Mouse (Mus musculus): ENCODE data around the gene Lrrn3.

Gene Lrrn3

GRCm38 (mm10) chr12:41486331-41486730 is at the start of gene Lrrn3:
TSS of gene Lrrn3 (minus strand) at chr12:41486431.
- no peak for DNase-seq (ENCODE audit: low read depth, low spot score)

DNA sequence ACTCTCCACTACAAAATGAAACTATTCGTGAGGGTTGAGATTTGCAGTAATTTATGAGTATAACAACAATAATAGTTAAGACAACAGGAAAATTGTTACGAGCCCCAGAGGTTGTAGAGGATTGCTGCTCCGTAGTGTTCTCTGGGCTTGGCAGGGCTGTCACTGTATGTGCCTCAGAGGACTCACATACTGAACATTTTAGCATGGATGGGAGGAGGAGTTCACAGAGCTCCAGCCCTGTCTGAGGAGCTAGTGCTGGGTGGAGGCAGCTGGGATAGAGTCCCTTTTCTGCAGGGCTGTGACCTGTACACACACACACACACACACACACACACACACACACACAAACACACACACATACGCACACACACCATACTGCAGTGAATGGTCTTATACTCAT is 42.2 kb upstream of the Lrrn3 start:
- DNase-seq (ENCODE audit: low read depth, low spot score), result no peak

DNA sequence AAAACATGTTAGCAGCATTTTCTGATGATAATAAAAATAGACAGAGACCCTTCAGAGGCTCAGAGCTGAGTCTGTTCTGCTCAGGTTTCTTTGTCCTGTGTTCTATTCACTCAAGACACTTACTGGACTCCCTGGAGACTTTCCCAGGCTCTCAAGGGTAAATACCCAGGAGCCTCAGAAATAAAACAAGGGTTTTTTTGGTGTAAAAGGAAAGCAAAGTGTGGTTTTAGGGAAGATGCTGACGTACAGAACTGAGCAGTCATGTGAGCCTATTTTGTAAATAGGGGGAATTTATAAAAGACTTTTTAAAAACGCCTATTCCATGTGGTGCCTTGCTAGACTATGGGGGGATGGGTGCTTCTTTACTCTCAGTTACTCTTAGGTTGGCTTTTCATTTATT is 40.5 kb upstream of the Lrrn3 start:
- DNase-seq (ENCODE audit: low read depth, low spot score), result no peak

DNA sequence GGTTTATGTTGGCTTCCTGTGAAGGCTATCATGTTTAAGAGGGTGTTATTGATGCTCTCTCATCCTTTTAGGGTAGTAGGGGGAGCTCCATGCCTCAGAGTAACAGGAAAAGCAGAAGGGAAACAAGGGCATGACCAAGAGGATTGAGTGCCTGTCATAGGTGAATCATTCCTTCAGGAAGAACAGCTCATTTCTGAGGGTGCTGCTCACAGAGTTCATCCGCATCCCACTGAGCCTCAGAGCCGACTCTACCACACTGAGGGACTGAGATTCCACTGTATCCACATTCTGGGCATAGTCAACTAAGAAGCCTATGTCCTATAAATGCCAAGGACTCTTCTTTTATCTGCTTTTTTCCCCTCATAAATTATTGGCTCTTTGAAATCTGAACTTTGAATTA is 35.4 kb upstream of the Lrrn3 start:
- no peak for DNase-seq (ENCODE audit: low read depth, low spot score)

DNA sequence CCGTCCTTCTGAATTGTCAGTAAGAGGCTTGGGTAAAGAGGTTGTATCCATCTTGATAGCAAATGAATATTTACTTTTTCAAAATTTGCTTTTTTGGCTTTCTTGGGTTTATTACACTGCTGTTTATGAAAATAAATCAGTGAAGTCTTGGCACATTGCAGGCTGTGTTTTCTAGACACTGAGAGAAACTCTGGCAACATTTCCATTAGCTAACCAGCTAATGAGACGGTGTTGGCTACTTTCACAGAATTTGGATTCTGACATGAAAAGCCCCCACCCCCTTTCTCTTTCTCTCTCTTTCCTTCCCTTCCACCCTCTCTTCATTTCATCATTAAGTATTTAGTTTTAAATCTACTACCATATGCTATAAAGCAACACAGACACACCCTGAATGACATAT is 34.1 kb upstream of the Lrrn3 start:
- no peak for DNase-seq (ENCODE audit: low read depth, low spot score)

- DNase-seq (ENCODE audit: low read depth, low spot score), result peak; percentile 35
These were observed 32.7 kb upstream of the Lrrn3 start for GRCm38 (mm10) chr12:41518897-41519296.

DNA sequence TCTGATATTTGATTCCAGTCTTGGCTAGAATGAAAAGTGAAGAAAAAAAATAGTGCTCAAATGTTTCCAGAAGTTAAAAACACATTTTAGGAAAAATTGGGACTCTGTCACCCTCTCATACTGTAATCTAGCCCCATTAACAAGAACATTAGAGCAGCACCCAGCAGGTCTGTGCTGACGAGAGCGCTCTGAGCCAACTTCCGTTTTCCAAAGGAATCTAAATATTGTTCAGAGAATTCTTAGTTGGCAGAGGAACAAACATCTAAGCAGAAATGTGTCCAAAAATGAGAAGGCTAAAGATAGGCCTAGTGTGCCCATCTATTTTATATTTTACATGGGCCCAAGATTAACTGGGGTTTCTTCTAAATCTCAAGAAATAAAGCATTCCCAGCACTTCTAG is 24.4 kb upstream of the Lrrn3 start:
- no peak for DNase-seq (ENCODE audit: low read depth, low spot score)

GRCm38 (mm10) chr12:41508610-41509009 is 22.4 kb upstream of the Lrrn3 start:
- DNase-seq (ENCODE audit: low read depth, low spot score), result no peak

DNA sequence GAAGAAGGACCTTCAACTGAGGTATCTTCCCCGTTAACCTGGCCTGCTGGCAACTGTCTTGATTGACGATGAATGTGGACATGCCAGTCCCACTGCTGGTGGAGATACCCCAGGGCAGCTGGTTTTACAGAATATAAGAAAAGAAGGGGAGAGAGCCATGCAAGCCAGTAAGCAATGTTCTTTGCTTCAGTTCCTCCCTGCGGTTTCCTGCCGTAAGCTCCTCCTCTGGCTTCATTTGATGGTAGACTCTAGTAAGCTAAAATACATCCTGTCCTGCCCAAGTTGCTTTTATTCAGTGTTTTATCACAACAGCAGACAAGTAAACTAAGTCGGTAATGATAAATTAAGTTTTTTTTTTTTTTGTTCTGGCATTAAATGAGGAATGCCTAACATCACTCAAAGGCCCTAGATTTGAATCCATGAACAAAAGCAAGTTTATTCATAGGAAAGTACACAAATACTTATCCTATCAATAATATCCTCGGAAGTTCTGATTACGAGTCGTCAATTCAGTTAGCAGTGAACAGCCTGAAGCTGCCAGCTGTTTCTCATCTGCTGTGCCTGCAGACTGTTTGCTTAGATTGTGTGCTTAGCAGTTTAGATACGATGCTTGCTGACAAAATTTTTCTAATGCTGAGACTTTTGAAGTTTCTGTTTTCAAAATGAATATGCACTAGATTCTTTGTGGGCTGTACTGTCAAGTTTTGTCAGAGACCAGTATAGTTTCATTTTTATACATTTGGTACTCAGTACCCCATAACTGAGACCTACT is 14.0 kb upstream of the Lrrn3 start:
- no peak for DNase-seq (ENCODE audit: low read depth, low spot score)

- no peak for DNase-seq (ENCODE audit: low read depth, low spot score)
These were observed 8.4 kb upstream of the Lrrn3 start for GRCm38 (mm10) chr12:41494620-41495019.

DNA sequence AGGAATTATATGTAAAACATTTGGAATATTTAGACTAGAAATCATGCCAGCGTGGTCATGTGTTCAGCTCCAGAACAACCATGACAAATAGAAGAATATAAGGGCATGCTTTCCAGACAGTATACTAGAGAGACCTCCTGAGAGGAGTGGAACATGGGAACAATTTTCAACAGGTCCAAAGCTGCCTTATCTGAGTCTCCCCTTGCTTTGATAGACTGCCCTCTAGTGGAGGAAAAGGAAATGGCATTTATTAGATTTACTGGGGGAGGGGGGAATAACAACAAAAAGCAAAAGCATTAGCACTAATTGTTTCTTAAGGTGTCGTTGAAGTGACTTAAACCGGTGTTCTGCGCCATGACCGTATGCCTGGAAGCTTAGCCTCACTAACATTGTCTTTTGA is 774 bp upstream of the Lrrn3 start:
- peak; percentile 77 for DNase-seq (ENCODE audit: low read depth, low spot score)

GRCm38 (mm10) chr12:41485512-41486215 is 567 bp downstream of the Lrrn3 start:
- DNase-seq (ENCODE audit: low read depth, low spot score), result peak; percentile 51

DNA sequence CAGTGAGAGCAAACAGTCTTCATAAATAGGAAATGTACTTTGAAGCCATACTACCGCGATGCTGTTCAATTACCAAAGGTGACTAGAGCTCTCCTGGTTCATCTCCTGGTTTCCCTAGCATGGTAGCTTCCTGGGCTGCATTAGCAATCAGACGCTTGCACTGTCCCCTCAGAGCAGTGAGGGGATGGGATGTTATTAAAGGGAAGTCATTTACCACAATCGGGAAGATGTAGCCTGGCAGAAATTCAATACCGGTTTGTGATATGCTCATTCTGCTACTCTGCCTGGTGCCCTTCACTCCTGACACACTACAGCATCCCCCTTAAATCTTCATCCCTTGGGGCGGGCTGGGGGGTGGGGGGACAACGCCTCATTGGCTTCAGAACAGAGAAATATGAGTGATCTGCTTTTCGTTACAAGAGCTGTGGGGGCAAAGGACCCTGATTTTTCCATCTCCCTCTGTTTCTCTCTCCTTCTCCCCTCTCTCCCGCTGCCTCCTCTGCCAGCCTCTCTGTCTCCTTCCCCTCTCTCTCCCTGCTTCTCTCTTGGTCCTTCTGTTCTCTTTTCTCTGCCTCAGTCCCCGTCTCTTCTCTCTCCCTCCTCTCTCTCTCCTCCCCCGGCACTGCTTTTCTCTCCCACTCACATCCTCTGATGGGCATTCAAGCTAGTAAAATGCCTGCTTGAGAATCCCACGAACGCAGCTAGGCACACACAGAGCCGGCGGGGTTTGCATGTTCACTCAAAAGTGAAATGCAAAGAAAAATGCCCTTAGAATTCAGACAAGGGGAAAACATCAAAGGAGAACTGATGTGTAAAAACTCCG is 1.3 kb downstream of the Lrrn3 start:
- DNase-seq (ENCODE audit: low read depth, low spot score), result no peak

DNA sequence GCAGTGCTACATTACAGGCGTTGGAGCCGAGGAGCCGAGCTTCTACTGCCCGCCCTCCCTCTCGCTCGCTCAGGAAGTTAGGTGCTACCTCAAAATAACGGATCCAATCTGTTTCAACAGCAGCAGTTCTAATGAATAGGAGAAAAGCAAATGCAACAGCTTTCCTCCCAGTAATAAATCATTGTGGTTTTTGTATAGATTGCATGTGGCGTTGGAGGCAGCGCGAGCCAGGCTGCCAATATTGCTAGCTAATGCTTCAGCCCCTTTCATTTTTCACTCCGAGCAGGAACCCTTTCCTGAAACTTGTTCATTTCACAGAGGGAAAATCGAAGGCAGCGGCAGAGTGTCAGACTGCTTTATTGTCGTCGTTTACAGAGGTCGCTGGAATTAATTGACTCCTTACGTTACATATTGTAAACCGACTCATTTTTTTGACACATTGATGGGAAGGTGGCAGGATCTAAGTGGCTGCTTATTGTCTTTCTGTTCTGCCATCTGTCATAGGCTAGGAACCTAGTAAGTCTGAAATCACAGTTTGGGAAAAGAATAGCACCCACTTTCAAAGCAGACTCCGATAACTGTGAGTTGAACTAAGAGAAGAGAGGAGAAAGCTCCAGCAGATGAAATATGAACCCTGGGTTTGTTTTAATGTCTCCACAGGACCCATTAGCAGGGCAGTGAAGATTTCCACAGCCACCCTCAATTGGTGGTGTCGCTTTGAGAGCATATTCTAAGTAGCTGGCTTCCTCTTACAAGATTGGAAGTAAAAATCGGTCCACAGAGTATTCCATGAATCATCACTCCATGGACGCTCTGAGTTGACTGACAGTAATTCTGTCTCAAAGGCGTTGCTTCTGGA is 2.4 kb downstream of the Lrrn3 start:
- DNase-seq (ENCODE audit: low read depth, low spot score), result no peak

DNA sequence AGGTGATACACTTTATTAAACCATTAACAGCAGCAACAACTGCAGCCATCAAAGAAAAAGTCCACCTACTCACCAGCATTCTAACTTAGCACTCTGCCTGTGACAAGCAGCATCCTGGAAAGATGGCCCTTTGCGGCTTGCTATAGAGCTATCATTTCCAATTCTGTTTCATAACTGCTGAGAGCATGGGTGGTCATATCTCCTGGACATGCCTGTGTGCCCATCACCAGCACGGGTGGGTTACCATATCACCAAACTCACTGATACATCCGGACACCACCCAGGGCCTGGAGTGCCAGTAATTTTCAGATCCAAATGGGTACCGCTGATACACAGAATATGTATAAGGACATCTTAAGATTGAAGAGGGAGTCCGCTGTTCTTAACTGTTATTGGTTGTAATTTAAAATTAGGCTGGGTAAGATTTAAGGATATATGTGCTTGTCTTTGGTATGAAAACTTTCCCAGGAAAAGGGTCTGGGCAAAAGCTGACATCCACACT is 3.1 kb downstream of the Lrrn3 start:
- no peak for DNase-seq (ENCODE audit: low read depth, low spot score)

DNA sequence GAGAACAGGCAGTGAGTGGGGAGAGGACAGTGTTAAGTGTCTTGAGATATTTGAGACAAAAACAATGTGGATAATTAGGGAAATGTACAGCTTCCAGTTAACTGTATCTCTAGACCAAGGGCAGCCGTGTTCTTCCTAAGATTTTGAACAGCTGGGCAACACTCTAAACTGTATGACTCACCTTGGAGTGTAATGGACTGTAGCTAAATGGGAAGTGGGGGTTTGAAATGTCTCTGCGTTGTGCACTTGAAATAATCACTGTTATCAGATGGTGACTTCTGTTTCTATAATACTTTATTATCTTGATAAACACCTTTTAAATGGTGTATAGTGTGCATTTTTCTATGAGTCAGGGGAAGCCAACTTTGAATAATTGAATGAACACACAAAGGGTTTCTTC is 4.7 kb downstream of the Lrrn3 start:
- no peak for DNase-seq (ENCODE audit: low read depth, low spot score)

DNA sequence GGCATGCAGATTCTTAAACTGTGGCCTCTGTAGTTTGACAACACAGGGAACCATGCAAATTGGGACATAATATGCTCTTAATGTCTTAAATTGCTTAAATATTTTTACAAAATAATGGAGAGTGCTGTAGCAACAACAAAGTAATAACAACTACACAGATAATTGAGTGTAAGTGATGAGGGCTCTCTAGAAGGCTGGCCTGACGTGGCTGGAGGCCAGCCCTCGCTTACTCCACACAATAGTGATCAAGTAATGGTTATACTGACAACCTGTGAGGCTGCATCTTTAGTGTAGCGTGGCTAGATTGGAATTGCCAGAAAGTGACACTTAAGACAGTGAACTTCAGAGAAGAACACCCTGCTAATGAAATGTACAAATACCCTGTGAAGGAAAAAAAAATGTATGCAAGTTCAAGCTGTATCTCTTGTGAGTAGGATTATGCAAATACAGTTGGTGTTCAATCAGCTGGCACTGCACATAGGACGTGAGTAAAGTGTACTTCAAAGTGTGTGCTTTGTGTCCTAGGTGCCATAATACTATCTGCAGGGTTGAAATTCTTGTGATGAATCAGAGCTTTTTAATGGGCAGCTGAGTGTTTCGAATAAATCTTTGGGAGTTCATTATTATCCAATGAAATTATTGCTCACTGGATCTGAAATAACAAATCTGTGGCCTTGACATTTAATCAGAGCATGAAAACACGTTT is 17.0 kb downstream of the Lrrn3 start:
- DNase-seq (ENCODE audit: low read depth, low spot score), result no peak

DNA sequence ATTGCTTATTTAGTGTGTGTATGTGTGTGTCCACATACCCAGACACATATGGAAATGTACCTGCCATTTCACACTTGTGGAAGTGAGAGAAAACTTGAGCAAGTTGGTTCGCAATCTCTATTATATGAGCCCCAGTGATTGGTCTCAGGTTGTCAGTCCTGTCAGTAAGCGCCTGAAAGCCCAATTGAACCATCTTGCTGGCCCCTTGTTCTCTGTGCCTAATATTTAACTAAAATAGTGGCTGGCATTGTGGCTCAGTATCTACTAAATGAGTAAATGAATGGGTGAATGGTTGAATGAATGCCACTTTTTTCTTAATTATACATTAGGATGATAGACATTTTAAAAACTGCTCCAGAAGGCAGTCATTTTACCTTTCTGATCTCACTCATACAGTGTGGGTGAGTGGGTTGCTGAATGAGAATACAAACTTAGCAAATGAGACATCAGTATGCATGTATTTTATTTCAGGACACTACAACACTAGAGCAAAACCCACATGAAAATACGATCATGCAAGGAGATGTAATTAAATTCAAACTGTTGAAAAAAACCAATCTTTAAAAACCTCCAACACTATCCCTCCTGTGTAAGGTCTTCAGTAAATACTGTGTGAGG is 17.7 kb downstream of the Lrrn3 start:
- no peak for DNase-seq (ENCODE audit: low read depth, low spot score)

DNA sequence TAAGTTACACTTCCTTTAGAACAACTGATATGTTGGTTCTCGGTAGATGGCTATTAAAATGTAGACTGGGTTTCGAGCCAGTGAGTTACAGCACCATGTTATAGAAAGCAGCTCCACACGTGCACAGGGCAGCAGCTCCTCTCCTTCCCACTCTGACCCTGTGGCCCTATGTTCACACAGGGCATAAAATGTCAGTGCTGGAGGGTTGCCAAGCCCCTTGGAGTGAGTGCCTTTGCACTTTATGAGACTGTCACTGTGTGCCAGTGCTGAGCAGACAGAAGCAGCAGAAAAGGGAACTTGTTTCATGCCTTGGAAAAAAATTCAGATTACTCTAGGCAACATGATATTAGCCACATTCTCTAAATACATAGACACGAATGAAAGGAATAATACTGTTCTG is 47.8 kb downstream of the Lrrn3 start:
- peak; percentile 3 for DNase-seq (ENCODE audit: low read depth, low spot score)

All from 3T3-L1 (cell line).